Mouse (Mus musculus) liver, adult 2 months (tissue): Measurements from ENCODE around the gene Tcte1. TPM values are rescaled to one million over a fixed set of nuclear protein-coding genes. Genes with fewer than 3 reads are reported as not detected.

Source experiments
- DNase-seq: peaks from one replicate; pipeline ENCODE4 v3.0.0-alpha.2; 2011; ENCODE audit warnings: low read depth, low spot score; ENCODE audit errors: extremely low read depth
- H3K27ac ChIP-seq: fragments of 200-500 bp; replicated peaks from 2 replicates; pipeline ENCODE4 v1.5.1; 2012; ENCODE audit warnings: low read depth, mild to moderate bottlenecking, control low read depth, inconsistent platforms, low read length; ENCODE audit not compliant: insufficient read depth
- H3K27me3 ChIP-seq: fragments of 200-500 bp; 2 replicates; pipeline ENCODE4 v1.6.1; 2012; ENCODE audit warnings: mild to moderate bottlenecking, moderate library complexity, low read length, inconsistent platforms; ENCODE audit not compliant: control insufficient read depth, insufficient read depth
- H3K36me3 ChIP-seq: fragments of 200-500 bp; 2 replicates; pipeline ENCODE4 v1.6.1; 2012; ENCODE audit warnings: low read length, inconsistent platforms; ENCODE audit not compliant: control insufficient read depth, insufficient read depth
- H3K4me1 ChIP-seq: fragments of 200-500 bp; 2 replicates; pipeline ENCODE4 v1.6.1; 2011; ENCODE audit warnings: low read length; ENCODE audit not compliant: control insufficient read depth, insufficient read depth
- H3K4me3 ChIP-seq: fragments of 200-500 bp; 2 replicates; pipeline ENCODE4 v1.5.1; 2011; ENCODE audit warnings: low read depth, mild to moderate bottlenecking, control low read depth, low read length, moderate library complexity; ENCODE audit not compliant: insufficient read depth
- H3K79me2 ChIP-seq: fragments of 200-500 bp; 2 replicates; pipeline ENCODE4 v1.6.1; 2012; ENCODE audit warnings: inconsistent platforms, mild to moderate bottlenecking, low read length, moderate library complexity; ENCODE audit not compliant: control insufficient read depth, insufficient read depth
- H3K9ac ChIP-seq: fragments of 200-500 bp; 2 replicates; pipeline ENCODE4 v1.6.1; 2012; ENCODE audit warnings: low read depth, mild to moderate bottlenecking, control low read depth, inconsistent platforms, low read length
- CTCF ChIP-seq: fragments of 200-500 bp; IDR thresholded peaks from 2 replicates; pipeline ENCODE4 v1.5.1; 2011; ENCODE audit warnings: low read depth, low read length, control low read depth
- POLR2A ChIP-seq: fragments of 200-500 bp; IDR thresholded peaks from 2 replicates; pipeline ENCODE4 v1.6.1; 2011; ENCODE audit warnings: low read length, control low read depth; ENCODE audit not compliant: insufficient read depth; ENCODE audit errors: extremely low read depth
- WGBS: fragments of 180-500 bp; shearing (Covaris S2); methylation state at CpG from one replicate; pipeline ENCODE4 v1.1.7; 2018; 5-methylcytosine and 5-hydroxymethylcytosine counted together
- polyA plus RNA-seq: library from polyadenylated mRNA; depleted of rRNA; stranded (reverse); fragments of >200 nt; gene quantifications from 2 replicates; pipeline ENCODE4 v1.2.3, GENCODE M21; 2012
- total RNA-seq: library from RNA; depleted of rRNA; stranded (reverse); fragments of >200 nt; gene quantifications from 2 replicates; pipeline ENCODE4 v1.2.3, GENCODE M21; 2014

The Tcte1 gene
- total and polyA plus RNA-seq, 2 experiments = not detected

DNA sequence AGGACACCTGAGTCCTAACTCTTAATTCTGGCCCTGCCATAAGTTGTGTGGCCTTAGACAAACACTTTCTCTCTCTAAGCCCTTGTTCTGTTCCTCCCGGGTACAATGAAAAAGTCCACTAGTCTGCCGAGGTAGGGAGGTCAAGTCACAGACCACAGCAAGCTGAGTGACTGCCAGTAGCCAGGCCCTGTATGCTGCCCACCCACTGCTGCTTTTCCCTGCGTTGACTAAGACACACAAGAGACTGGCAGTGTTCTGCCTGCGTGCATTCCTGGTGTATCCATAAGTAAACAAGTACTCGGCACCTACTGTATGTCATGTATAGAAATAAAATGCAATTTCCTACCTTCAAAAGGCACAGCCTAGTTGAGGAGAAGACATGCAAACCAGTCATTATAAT lies 27.0 kb downstream of the Tcte1 start:
- no peaks in the 10 kb centered on the region for H3K79me2 ChIP-seq
- H3K4me3 ChIP-seq = no peak overlapping the region
- TF ChIP-seq CTCF (no peak), POLR2A (no peak)
- no peaks in the 10 kb centered on the region for H3K4me1 ChIP-seq
- H3K9ac ChIP-seq = no peak overlapping the region
- H3K27ac ChIP-seq = no peak overlapping the region
- peaks cover 21% of the 10 kb centered on the region for H3K27me3 ChIP-seq
- WGBS = 31% methylated on average over 5 of the region's 5 CpGs
- no peak for DNase-seq
- no peaks in the 10 kb centered on the region for H3K36me3 ChIP-seq

DNA sequence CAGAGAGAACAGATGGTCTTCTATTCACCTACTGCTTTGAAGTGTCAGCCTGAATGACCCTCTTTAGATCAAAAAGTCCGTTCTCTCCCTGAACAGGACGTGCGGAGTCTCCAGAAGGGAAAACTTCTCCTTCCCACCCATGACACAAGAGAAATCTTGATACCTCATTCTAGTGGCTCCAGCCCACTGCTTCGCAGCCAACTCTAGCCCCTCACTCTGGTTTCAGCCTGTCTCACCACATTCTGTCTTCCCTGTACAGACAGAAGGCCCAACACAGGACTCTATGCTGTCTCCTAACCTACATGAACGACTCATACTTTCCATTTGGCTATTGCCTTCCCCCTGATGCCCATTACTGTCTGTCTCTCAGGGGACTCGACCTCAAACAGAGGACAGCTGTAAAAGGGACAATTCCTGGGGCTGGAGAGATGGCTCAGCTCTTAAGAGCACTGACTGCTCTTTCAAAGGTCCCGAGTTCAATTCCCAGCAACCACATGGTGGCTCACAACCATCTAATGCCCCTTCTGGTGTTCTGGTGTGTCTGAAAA lies 28.1 kb downstream of the Tcte1 start:
- Histone ChIP-seq H3K4me3 (no peak overlapping the region), H3K9ac (no peak overlapping the region), H3K4me1 (no peaks in the 10 kb centered on the region), H3K27me3 (peaks cover 16% of the 10 kb centered on the region), H3K27ac (no peak overlapping the region), H3K36me3 (no peaks in the 10 kb centered on the region), H3K79me2 (no peaks in the 10 kb centered on the region)
- TF ChIP-seq CTCF (no peak), POLR2A (no peak)
- WGBS = 79% methylated on average over 7 of the region's 7 CpGs
- DNase-seq = no peak

DNA sequence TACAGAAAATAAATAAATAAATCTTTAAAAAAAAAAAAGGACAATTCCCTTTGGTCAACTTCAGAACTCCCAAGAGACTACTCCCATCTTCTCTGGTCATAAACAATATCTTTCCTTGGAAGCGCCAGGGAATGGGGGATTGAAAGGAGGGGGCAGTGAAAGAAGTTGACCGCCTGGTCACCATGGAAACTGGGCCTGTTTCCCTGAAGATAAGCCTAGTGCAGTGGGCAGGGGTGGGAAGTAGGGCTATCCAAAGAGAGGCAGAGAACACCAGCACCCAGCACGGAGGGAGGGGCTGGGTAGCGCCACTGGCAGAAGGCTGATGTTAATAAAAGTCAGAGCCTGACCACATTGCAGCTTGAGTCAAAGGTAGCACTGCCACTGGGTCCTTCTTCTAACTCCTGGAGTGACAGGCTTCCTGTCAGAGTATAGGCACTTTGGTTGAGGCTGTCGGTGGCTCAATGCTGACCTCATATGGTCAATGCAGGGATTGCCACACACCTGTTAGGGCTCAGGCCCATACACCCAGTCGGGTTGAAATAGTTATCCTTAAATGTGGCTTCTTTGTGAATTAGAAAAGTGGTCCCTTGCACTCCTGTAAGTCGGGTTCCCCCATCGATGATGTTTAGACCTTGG lies 28.7 kb downstream of the Tcte1 start:
- Histone ChIP-seq H3K36me3 (no peaks in the 10 kb centered on the region), H3K4me3 (no peak overlapping the region), H3K27me3 (peaks cover 13% of the 10 kb centered on the region), H3K79me2 (no peaks in the 10 kb centered on the region), H3K27ac (no peak overlapping the region), H3K4me1 (no peaks in the 10 kb centered on the region), H3K9ac (no peak overlapping the region)
- 8% methylated on average over 8 of the region's 8 CpGs for WGBS
- no peak for TF ChIP-seq POLR2A
- TF ChIP-seq CTCF = peak; percentile 93
- DNase-seq = peak; percentile 47

DNA sequence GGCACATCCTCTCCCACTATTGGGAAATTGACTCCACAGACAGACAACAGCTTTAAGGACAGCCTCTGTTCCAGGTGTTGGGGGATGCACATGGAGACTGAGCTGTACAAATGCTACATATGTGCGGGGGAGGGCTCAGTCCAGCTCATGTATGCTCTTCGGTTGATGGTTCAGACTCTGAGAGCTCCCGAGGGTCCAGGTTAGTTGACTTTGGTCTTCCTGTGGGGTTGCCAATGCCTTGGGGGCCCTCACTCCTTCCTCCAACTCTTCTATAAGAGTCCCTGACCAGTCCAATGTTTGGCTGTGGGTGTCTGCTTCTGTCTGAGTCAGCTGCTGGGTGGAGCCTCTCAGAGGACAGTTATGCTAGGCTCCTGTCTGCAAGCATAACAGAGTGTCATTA lies 29.8 kb downstream of the Tcte1 start:
- H3K27me3 ChIP-seq = peaks cover 11% of the 10 kb centered on the region; the same call in 1 of the 2 replicates

DNA sequence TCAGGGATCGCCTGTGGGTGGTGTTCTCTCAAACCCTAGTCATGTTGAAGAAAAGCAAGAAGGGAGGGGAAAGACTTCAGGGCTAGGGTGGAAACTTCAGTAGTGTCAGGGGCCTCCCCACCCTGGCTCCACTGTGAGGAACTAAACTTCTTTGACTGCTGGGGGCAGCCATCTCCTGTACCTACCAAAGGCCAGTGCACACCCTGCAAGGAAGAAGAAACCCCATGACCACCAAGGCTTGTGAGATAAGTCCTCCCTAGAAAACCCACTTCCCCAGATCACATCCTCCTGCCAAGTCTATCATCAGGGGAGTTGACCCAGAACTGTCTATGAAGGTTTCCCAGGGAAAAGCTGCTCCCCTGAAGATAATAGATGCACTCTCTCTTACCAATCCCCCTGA lies 31.2 kb downstream of the Tcte1 start:
- Histone ChIP-seq H3K4me3 (no peak overlapping the region), H3K27ac (no peak overlapping the region), H3K79me2 (no peaks in the 10 kb centered on the region), H3K4me1 (no peaks in the 10 kb centered on the region), H3K36me3 (no peaks in the 10 kb centered on the region), H3K27me3 (peaks cover 2% of the 10 kb centered on the region; the same call in 1 of the 2 replicates), H3K9ac (no peak overlapping the region)
- 47% methylated on average over 1 of the region's 1 CpGs for WGBS
- no peak for DNase-seq
- TF ChIP-seq POLR2A = no peak
- no peak for TF ChIP-seq CTCF

More for the DNA sequence above, 29.8 kb downstream of the Tcte1 start:
- 84% methylated on average over 3 of the region's 3 CpGs for WGBS
- Histone ChIP-seq H3K27ac (no peak overlapping the region), H3K36me3 (no peaks in the 10 kb centered on the region), H3K79me2 (no peaks in the 10 kb centered on the region), H3K4me3 (no peak overlapping the region), H3K4me1 (no peaks in the 10 kb centered on the region), H3K9ac (no peak overlapping the region)
- no peak for DNase-seq
- TF ChIP-seq POLR2A = no peak
- TF ChIP-seq CTCF = no peak

DNA sequence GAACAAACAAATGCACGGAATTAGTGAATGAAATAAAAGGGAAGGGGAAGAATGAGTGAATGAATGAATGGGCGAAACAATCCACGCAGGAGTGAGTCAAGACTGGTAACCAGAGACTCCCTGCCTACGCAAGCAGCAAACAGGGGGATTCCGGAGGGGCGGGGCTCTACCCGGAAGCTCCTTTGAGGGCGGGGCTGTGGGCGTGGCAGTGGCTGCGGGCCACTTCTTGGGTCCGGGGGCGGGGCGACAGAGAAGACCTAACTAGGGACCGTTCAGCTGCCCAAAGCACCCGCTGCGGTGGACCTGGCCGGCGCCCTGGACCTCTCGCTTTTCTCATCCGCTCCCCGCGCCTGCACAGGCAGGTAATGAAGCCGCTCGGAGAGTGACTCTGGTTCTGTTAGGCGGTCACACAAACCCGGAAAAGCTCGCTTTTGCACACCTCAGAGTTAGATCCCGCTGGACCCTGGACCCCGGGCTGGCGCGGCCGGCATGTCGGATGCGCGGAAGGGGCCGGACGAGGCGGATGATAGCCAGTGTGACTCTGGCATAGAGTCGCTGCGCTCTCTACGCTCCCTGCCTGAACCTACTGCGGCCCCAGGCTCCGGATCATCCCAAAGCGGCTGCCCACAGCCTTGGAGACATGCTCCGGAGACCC lies 32.3 kb downstream of the Tcte1 start, which contains the start of gene Nfkbie:
Gene Nfkbie, plus strand, starts transcription at position 252 of the 655 bp plus-strand sequence.
- no peaks in the 10 kb centered on the region for H3K27me3 ChIP-seq
- peak; percentile 59 for DNase-seq

More for the DNA sequence above, 32.3 kb downstream of the Tcte1 start, which contains the start of gene Nfkbie:
- Histone ChIP-seq H3K36me3 (no peaks in the 10 kb centered on the region), H3K4me3 (peak within 1 kb of the TSS; percentile 71), H3K27ac (no peak within 1 kb of the TSS), H3K9ac (peak within 1 kb of the TSS; percentile 68), H3K4me1 (no peaks in the 10 kb centered on the region), H3K79me2 (no peaks in the 10 kb centered on the region)
- peak; percentile 65 for TF ChIP-seq POLR2A
- TF ChIP-seq CTCF = no peak
- WGBS = under 1% methylated on average over 45 of the region's 45 CpGs
